Mouse (Mus musculus) left cerebral cortex, postnatal 14 days (tissue): ENCODE data around the gene Med11. TPM values are rescaled to one million over a fixed set of nuclear protein-coding genes. Genes with fewer than 3 reads are reported as not detected.
"Not testable (repeated sequence)": the region's sequence is repeated elsewhere in the genome, so short reads cannot be mapped to it uniquely, and the experiment has no call there.

ENCODE experiments used
- DNase-seq, 2 experiments: peaks; one replicate each; pipeline ENCODE4 v3.0.0; 2021 to 2022; ENCODE audit warnings: low spot score in 2 of 2, mixed read lengths in 1 of 2
- intact Hi-C: fragments of 180-260 bp; cut with DNase I; formaldehyde crosslinking; loops from one replicate; pipeline ENCODE4 v1.15.1; 2025
- total RNA-seq, 2 experiments: library from RNA; stranded (reverse); gene quantifications; 2 replicates each; pipeline ENCODE4 v1.2.3; 2021

The Med11 gene
- total RNA-seq, 2 experiments from 2014 or later = 14.4 to 15.9 TPM

- intact Hi-C loops = no loop called here
- no peak for DNase-seq
These were observed 11.1 kb upstream of the Med11 start for GRCm38 (mm10) chr11:70440637-70441036.

DNA sequence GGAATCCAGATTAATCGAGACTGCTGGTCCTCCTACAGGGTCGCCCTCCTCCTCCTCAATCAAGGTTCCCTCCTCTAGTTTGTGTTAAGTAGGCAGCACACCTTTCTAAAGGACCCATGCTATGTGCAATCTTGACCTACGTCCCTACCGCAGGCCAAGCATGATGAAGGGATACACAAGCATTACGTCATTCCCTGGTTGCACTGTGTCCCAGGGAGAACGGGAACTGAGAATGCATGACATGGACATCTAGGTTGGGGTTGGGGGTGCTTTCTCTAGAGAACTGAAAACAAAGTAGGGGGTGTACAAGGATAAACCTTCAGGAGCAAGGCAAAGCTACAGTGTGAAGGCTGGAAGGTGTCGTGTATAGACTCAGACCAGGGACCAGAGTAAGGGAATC, 9.8 kb upstream of the Med11 start:
- intact Hi-C loops = no loop called here
- no peak for DNase-seq

DNA sequence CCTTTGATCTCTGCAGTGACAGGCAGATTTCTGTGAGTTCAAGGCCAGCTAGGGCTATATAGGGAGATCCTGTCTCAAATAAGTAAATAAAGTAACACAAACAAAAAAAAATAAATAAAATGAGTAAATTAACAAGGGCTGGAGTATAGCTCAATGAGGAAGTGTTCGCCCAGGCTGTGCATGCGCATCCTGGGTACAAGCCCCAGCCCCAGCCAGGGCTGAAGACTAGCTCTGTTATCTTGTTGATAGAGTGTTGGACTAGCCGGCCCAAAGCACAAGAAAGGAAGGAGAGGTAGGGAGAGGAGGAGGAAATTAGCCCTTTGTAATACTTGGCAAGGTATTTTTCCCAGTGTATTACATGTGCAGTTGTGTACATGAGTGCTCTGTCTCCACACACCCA, 7.8 kb upstream of the Med11 start:
- intact Hi-C loops = no loop called here
- DNase-seq = no peak

DNA sequence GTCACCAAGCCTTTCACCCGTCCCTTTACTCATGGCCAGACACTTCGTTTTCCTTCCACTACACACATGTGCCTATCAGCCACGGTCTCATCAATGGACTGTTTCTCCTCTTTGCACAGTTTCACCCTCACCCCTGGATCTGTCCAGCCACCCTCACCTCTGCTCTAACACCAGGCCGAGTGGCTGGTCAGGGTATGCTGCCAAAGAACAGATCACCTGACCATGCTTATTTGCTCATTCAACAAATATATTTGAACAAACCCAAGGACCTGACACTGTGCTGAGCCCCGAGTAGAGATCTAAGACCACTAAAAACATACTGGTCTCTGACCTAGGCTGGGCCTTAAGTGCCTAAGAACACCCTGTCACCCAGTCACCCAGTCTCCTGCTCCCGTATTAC, 7.1 kb upstream of the Med11 start:
- intact Hi-C loops = no loop called here

DNA sequence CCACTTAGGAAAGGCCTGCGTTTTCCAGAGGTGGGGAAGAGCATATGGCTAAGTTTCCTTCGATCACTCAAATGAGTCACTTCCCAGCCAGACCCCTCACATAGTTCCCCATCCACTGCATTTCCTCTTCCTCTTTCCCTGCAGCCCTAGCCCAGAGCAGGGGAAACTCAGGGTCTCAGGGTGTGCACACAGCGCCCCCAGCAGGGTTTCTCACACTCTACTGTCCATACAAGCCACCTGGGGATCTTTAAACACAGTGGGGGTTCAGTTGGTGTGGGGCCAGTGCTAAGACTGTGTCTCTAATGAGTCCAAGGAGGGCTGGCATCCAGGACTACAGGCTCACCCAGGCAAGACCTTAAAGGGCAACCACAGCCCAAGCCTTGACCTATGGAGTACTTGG, 5.0 kb upstream of the Med11 start:
- intact Hi-C loops = no loop called here
- no peak for DNase-seq

More for the DNA sequence above, 7.1 kb upstream of the Med11 start:
- DNase-seq = no peak

DNA sequence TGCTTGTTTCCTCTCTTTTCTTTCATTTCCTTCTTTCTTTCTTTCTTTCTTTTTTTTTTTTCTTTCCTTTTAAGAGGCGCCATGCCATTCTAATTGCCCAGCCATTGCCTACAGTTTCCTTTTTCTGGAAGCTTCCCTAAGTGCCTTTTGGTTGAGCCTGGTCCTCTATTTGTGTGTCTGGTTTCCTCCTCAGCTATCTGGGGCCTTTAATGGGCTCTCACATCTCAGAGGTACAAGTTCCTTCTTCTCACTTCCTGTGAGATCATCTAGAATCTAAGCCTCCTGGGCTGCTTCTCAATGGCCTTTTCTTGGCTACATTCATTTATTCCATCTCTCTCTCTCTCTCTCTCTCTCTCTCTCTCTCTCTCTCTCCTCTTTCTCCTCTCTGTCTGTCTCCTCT, 4.3 kb upstream of the Med11 start:
- intact Hi-C loops = no loop called here
- DNase-seq = no peak

DNA sequence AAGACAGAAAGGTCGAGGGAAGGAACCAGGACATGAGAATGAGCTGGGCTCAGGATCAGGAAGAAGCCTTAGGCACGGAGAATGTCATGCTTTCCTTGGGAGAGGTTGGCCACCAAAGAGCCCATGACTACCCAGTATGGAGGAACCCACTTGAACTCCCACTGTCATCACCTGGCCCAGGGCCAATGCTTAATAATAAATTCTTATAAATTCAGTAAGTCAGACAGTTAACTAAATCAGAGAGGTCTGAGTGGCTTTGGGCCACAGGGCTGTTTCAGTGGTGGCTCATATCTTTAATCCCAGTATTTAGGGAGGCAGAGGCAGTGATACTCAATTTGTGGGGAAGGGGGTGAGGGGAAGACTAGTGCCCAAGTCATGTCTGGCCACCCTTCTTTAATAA, 793 bp upstream of the Med11 start:
- no peak for DNase-seq

DNA sequence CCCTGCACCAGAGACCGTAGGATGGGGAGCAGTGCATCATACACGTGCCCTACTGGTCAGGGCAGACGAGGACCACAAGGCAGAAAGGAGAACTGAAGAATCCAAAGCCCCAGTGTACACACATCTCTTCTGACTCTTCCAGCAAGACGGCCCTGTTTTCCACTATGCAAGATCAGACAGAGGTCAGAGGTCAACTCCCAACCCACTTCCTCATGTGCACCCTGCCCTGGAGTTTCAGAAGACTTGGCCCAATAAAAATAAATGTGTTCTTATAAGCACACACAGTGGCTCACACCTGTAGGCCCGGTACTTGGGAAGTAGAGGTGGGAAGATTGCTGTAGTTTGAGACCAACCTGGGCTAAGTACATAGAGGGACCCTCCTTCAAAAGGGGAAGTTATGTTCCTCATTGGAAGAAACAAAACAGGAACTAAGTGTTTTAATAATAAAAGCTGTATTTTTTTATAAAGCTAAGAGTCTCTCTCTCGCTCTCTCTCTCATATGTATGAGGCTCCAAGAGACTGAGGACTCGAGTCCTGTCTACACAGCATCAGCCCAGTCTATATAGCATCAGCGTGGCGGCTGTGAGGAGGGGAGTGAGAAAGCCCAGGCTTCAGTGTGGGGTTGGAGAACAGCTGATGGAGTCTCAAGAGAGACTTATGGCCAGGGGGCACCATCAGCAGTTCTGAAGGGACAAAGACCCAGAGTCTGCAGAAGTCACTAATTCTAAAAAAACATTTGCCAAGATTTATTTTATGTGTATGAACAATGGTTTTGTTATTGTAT, 1.7 kb downstream of the Med11 start:
- intact Hi-C loops = loop anchor here (5.0 kb wide), 1 partner anchor 54 kb away; the partner anchor contains the start of gene Tm4sf5
- DNase-seq = no peak

More for the DNA sequence above, 793 bp upstream of the Med11 start:
- intact Hi-C loops = loop anchor here (5.0 kb wide), 1 partner anchor 56 kb away; the partner anchor contains the start of gene Tm4sf5

GRCm38 (mm10) chr11:70458688-70459600, 7.2 kb downstream of the Med11 start, which contains the start of gene Zmynd15:
TSS of gene Zmynd15 (plus strand) at chr11:70459433.
- no peak for DNase-seq

DNA sequence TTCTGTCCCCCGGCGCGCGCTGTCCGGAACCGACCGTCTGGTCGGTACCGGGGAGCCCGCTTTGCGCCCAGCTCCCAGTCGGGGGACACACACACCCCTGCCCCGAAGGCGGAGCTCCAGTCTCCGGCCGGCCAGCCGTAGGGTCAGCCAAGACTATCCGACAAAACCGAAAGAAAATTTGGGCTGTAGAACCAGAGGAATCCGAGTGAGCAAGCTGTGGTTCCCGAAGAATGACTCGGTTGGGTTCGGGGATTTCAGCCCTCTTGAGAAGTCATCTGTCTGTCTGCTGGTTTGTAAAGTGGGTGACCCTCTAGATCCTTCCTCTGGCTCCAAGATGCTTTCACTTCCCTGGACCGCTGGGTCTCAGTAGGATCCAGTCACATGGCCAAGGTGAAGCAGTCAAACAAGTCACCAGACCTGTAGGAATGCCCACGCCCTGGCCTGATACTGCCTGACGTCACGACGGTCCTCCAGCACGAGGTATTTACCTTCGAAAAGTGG, 7.9 kb downstream of the Med11 start, which contains the start of gene Cxcl16:
TSS of gene Cxcl16 (minus strand) at position 384 of the 501 bp plus-strand sequence.
- intact Hi-C loops = no loop called here
- DNase-seq = no peak

More at GRCm38 (mm10) chr11:70458688-70459600, 7.2 kb downstream of the Med11 start, which contains the start of gene Zmynd15:
- intact Hi-C loops = no loop called here

DNA sequence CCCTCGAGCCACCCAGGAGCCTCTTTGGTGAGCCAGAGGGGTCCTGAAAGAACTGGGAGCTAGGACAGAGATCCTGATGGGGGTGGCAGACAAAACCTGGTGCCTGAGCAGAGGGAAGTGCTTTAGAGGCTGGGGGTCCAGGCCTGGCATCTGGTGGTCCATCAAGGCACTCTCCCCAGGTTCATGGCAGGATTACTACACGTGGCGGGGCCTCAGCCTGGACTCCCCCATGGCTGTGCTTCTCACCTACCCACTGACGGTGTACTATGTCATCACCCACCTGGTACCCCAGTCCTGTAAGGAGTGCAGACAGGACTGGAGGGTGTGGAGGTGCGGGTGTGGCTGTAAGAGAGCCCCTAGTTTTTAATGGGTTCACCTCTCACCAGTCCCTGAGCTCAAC, 12.3 kb downstream of the Med11 start:
- no peak for DNase-seq
- intact Hi-C loops = no loop called here

GRCm38 (mm10) chr11:70465211-70465610, 13.5 kb downstream of the Med11 start:
- intact Hi-C loops = no loop called here

DNA sequence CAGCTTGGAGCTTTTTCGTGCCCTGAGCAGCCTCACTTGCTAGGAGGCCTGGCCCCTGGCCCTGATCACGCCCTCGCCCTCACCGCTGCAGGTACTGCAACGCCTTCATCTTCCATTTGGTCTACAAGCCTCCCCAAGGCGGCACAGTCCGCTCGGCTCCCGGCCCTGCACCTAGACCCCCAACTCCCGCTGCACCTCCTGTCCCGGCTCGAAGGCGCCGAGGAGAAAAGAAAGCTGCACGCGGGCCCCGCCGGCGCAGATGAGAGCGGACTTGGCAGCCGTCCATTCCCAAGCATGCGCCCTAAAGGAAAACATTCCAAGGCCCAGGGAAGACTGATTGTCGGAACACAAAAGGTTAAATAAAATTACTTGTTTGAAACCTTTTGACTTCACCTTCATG, 14.1 kb downstream of the Med11 start:
- DNase-seq = no peak
- intact Hi-C loops = no loop called here

More at GRCm38 (mm10) chr11:70465211-70465610, 13.5 kb downstream of the Med11 start:
- DNase-seq = no peak

GRCm38 (mm10) chr11:70467902-70468619, 16.3 kb downstream of the Med11 start:
- intact Hi-C loops = no loop called here
- DNase-seq = no peak

GRCm38 (mm10) chr11:70469764-70470163, 18.0 kb downstream of the Med11 start:
- intact Hi-C loops = no loop called here
- DNase-seq = no peak

DNA sequence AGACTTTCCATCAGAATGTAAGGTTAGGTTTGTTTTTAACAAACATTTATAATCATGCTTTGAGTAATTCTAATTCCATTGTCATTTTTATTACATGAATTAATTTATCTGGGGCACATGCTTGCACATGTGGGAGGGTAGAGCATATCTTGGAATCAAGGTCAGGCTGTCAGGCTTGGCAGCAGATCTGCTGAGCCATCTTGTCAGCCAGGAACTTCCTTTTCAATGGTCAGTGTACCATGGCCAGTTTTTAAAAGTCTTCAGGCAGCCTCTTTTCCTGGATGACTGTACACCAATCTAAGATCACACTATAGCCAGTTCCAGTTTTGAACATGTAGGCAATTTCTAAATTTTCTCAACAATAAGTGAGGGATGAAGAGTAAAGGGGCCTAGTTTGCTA, 21.0 kb downstream of the Med11 start:
- intact Hi-C loops = no loop called here
- DNase-seq = no peak

DNA sequence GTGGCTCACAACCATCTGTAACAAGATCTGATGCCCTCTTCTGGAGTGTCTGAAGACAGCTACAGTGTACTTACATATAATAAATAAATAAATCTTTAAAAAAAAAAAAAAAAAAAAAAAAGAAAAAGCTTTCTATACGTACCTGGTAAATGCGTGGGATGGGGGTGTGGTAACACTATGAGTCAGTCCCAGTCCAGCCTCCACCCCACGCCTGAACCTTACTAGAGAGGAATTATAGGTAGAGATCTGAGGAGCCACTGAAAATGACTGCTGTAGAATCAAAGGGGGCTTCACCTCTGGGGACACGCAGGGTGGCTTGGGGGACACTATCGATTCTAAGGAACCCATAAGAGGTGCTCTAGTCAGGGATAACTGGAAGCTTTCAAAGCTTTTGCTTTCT, 21.6 kb downstream of the Med11 start:
- DNase-seq, intact Hi-C loops: not testable (repeated sequence)

GRCm38 (mm10) chr11:70474872-70475534, 23.3 kb downstream of the Med11 start:
- DNase-seq = no peak
- intact Hi-C loops = no loop called here

- DNase-seq = no peak
- intact Hi-C loops = no loop called here
These were observed 33.8 kb downstream of the Med11 start for GRCm38 (mm10) chr11:70485498-70485897.
